Mouse (Mus musculus) kidney, postnatal 4 days (tissue): ENCODE measurements around the gene Zglp1.
"Not testable (repeated sequence)": the region's sequence is repeated elsewhere in the genome, so short reads cannot be mapped to it uniquely, and the experiment has no call there.

Experiments
- DNase-seq, 2 experiments: peaks; one replicate each; pipeline ENCODE4 v3.0.0; 2021; ENCODE audit warnings: mixed read lengths in 2 of 2

The Zglp1 gene

DNA sequence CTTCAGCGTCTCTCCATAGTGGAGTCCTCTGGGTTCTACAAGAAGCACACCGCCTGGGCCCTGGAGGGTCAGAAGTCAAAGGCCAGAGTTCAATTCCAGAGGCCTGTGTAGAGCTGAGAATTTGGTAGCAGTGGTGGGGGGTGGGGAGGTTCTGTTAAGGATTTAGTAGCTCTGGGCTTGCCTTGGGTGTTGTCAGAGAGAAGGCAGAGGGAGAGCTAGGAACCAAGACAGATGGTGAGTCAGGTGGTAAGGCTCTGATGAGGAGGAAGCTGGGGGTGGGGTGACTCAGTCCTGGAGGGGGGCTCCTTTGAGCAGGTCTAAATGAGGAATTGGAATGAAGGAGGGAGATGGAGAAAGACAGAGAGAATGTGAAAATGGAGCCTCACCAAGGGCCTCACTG lies 4.0 kb downstream of the Zglp1 start:
- DNase-seq, result no peak

- no peak for DNase-seq
Observed at GRCm38 (mm10) chr9:21051578-21051977, 15.3 kb downstream of the Zglp1 start.

GRCm38 (mm10) chr9:21045235-21045634 lies 21.7 kb downstream of the Zglp1 start:
- DNase-seq, result no peak

- DNase-seq, result not testable (repeated sequence)
Observed at GRCm38 (mm10) chr9:21044785-21045184, 22.1 kb downstream of the Zglp1 start.

DNA sequence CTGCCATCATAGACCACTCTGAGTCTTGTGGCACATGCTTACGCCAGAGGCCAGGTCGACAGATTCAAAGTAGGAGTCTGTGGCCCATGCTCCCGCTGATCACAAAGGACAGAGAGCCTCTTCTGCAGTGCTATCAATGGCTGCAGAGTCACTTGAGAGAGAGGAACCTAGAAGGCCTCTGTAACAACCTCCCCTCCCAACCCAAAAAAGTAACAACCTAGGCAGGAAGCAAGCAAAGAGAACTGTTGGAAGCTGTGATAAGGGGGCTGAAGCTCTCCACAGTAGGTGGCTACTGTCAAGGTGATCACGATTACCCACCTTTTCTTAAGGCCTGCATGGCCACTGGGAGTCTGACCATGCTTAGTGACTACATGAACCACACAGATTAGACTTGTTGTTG lies 23.3 kb downstream of the Zglp1 start:
- no peak for DNase-seq

DNA sequence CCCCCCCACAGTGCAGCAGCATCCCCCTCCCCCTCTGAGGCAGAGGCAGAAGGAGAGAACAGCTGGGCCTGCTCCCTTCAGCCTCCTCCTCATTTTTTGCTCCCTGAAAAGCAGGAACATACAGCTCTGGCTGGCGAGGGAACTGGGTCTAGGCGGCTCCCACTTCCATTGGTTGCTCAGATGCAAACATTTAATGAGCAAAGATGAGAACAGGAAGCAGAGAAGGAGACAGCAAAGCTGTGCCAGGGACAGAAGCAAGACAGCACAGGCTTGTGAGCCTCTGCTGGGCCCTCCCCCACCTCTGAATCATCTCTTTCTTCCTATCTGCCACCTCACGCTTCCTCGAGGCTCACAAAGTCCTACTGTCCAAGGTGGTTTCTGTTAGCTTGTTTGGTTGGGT lies 25.6 kb downstream of the Zglp1 start:
- peak; percentile 34 to 54 for DNase-seq

- DNase-seq, result no peak
Observed at GRCm38 (mm10) chr9:21039779-21040178, 27.1 kb downstream of the Zglp1 start.

- DNase-seq, result peak; percentile 69 to 79
Observed at GRCm38 (mm10) chr9:21037481-21037891, 29.4 kb downstream of the Zglp1 start.

DNA sequence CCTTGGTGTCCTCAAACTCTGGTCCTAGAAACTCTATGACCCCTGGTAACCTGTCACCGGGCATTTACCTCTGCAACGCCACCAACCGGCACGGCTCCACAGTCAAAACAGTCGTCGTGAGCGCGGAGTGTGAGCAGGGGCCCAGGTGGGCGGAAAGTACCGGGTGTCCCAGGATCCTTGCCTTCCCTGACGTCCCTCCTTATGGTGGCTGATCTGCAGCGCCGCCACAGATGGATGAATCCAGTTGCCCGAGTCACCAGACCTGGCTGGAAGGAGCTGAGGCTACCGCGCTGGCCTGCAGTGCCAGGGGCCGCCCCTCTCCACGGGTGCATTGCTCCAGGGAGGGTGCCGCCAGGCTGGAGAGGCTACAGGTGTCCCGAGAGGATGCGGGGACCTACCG lies 30.2 kb downstream of the Zglp1 start:
- peak in 1 of 2 experiments; percentile 40 for DNase-seq

DNA sequence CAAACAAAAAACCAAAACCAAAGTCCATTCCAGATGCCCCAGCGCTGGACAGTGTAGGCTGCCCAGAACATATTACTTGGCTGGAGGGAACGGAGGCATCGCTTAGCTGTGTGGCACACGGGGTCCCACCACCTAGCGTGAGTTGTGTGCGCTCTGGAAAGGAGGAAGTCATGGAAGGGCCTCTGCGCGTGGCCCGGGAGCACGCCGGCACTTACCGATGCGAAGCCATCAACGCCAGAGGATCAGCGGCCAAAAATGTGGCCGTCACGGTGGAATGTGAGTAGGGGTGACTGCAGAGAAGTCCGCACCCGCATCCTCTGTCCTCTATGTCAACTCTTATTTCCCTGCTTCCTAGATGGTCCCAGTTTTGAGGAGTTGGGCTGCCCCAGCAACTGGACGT lies 30.7 kb downstream of the Zglp1 start:
- DNase-seq, result peak in 1 of 2 experiments; percentile 29

GRCm38 (mm10) chr9:21035586-21035985 lies 31.3 kb downstream of the Zglp1 start:
- no peak for DNase-seq

- peak; percentile 57 to 62 for DNase-seq
Observed at GRCm38 (mm10) chr9:21034481-21035085, 32.3 kb downstream of the Zglp1 start.

DNA sequence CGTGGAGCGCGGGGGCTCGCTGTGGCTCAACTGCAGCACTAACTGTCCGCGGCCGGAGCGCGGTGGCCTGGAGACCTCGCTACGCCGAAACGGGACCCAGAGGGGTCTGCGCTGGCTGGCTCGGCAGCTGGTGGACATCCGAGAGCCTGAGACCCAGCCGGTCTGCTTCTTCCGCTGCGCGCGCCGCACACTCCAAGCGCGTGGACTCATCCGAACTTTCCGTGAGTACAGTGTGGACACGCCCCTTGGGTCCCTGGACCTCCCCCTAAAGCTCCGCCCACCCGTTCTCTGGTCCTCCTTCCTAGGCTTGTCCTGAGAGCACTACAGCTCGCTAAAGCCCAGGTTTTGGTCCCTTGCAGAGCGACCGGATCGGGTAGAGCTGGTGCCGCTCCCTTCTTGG lies 33.8 kb downstream of the Zglp1 start:
- DNase-seq, result peak; percentile 91 to 94

- DNase-seq, result no peak
Observed at GRCm38 (mm10) chr9:21032491-21032890, 34.4 kb downstream of the Zglp1 start.

- DNase-seq, result peak; percentile 37 to 45
Observed at GRCm38 (mm10) chr9:21031896-21032351, 35.0 kb downstream of the Zglp1 start, which contains the start of gene Icam5. Gene Icam5, plus strand, starts transcription at chr9:21032073.

DNA sequence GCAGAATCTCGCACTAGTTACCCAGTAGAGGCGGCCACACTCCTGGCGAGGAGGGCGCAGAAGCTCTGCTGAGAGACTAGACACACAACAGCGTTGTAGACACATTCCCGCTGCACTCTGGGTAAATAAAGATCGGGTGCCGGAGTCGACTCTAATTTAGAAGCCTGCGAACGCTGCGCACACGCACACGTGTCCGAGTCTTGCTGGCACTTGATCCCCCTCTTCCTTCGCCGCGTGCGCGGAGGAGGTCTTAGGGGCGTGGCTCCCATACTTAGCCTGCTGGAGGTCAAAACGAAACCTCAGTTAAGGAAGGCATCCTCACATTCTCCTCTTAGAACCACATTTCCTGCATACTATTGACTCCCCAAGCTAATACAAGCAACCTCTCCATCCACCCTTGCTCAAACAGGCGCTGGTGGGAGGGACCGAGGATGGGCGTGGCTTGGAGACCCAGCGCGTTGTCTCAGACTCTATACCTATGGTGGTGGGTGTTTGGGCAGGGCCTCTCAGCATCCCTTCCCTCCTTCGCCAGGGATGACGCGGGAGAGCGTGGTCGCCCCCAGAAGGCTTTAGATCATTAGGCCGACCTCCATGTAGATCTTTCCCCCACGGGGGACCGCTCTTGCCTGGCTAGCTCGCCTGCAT lies 35.5 kb downstream of the Zglp1 start:
- peak; percentile 65 to 81 for DNase-seq

DNA sequence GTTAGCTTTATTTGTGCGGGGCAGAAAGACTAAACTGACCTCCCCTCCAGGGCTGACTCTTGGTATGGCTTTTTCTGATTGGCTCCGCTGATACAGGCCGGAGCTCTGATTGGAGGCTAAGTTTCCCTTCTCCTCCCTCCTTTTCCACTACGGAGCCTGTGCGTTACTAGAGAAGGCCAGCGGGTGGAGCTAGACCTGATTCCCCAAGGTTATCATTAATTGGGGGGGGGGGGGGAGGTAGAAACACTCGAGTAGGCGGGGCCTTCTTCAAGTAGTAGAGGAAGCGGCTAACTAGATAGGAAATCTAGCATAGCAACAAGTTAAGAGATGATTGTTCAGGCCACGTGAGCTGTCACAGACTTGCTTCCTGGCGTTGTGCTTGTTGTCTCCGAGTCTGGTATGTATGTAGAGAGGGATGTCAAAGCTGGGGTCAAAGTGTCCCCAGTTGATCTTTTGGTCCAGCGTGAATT lies 36.1 kb downstream of the Zglp1 start:
- DNase-seq, result peak; percentile 93 to 95

DNA sequence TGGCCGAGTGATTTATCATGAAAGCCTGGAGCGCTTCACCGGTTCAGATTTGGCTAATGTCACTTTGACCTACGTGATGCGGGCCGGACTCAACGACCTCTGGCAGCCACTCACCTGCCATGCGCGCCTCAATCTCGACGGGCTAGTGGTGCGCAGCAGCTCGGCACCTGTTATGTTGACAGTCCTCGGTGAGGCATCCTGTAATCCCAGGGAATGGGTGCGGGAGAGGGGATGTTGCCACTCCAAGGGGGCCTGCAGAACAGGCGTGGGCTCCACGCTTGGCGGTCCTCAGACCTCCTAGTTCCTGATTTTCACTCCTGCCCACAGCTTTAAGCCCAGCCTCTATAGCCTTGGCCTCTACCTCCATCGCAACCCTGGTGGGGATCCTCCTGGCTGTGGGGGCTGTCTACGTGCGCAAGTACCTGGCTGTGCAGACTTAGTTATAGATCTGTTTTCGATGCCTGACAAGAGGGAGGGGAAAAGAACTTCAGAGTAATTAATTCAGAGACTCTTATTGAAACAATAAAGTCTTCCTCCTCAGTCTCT lies 36.8 kb downstream of the Zglp1 start:
- peak in 1 of 2 experiments; percentile 20 for DNase-seq

- peak; percentile 90 to 92 for DNase-seq
Observed at GRCm38 (mm10) chr9:21029291-21030054, 37.4 kb downstream of the Zglp1 start, which contains the start of gene Icam4. Gene Icam4, plus strand, starts transcription at chr9:21029373.

DNA sequence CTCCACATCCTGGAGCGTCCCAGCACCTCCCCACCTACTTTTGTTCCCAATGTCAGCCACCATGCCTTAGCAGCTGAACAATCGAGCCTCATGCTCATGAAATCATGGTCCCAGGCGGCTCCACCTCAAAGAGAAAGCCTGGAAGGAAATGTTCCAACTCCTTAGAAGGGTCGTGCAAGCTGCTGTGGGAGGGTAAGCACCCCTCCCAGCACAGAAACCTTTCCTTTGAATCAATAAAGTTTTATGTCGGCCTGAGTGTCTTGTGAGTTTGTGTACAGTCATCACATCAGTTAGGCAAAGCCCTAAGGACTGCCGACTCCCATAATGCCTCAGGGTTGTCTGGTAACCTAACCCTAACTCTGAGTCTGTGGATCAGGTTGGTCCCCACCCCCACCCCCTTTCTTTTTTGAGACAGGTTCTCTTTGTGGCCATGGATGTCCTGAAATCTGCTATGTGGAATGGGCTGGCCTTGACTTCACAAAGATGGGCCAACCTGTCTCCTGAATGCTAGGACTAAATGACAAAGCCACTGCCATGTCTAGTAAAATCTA lies 38.3 kb downstream of the Zglp1 start:
- DNase-seq, result no peak

DNA sequence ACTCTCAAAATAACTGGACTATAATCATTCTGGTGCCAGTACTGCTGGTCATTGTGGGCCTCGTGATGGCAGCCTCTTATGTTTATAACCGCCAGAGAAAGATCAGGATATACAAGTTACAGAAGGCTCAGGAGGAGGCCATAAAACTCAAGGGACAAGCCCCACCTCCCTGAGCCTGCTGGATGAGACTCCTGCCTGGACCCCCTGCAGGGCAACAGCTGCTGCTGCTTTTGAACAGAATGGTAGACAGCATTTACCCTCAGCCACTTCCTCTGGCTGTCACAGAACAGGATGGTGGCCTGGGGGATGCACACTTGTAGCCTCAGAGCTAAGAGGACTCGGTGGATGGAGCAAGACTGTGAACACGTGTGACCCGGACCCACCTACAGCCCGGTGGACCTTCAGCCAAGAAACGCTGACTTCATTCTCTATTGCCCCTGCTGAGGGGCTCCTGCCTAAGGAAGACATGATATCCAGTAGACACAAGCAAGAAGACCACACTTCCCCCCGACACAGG lies 39.1 kb downstream of the Zglp1 start:
- DNase-seq, result no peak

DNA sequence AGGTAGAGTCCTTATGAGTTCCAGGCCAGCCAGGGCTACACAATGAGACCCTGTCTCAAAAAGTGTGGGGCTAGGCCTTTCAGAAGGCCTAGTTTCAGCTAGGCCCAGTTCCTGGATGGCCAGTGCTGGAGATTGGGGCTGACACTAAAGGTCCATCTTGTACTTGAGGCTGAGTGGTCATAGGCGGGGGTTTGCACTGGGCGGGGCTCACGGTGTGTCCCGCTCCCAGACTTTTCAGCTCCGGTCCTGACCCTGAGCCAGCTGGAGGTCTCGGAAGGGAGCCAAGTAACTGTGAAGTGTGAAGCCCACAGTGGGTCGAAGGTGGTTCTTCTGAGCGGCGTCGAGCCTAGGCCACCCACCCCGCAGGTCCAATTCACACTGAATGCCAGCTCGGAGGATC lies 40.0 kb downstream of the Zglp1 start:
- DNase-seq, result no peak
